Mouse (Mus musculus) gastrocnemius, adult 18-20 months (tissue): ENCODE results near the gene Rtel1. TPM values are rescaled to one million over a fixed set of nuclear protein-coding genes. Genes with fewer than 3 reads are reported as not detected.

Experiments
- DNase-seq: peaks from one replicate; pipeline ENCODE4 v3.0.0; 2021; ENCODE audit warnings: low spot score
- total RNA-seq, 2 experiments: library from RNA; stranded (reverse); gene quantifications; 2 replicates each; pipeline ENCODE4 v1.2.3; 2021

Rtel1 gene
- total RNA-seq, 2 experiments from 2014 or later = 7.3 to 10.8 TPM

- DNase-seq = no peak
These were observed 70.8 kb downstream of the Rtel1 start for GRCm38 (mm10) chr2:181390136-181390870.

- no peak for DNase-seq
These were observed 71.5 kb downstream of the Rtel1 start for GRCm38 (mm10) chr2:181391022-181391421.

- peak; percentile 46 for DNase-seq
These were observed 72.0 kb downstream of the Rtel1 start for GRCm38 (mm10) chr2:181391541-181391940.

- DNase-seq = peak; percentile 89
These were observed 73.2 kb downstream of the Rtel1 start for GRCm38 (mm10) chr2:181392600-181393213.

GRCm38 (mm10) chr2:181394086-181394485, 74.5 kb downstream of the Rtel1 start:
- DNase-seq = no peak

GRCm38 (mm10) chr2:181397207-181397761, 77.7 kb downstream of the Rtel1 start:
- no peak for DNase-seq

GRCm38 (mm10) chr2:181401497-181401896, 82.0 kb downstream of the Rtel1 start:
- DNase-seq = no peak

- no peak for DNase-seq
These were observed 84.2 kb downstream of the Rtel1 start for GRCm38 (mm10) chr2:181403722-181404121.

Other genes starting within 250 kb of the Rtel1 start
- gene Kcnq2, start 184.4 kb upstream of the Rtel1 start, total RNA-seq = under 1 TPM in 1 of 2 experiments, not detected in 1; 0.18 TPM
- gene Eef1a2, start 162.7 kb upstream of the Rtel1 start, total RNA-seq = 1,000 to 10,000 TPM; 2,039 to 2,096 TPM
- 10 to 100 TPM; 41.7 to 44.5 TPM for gene Ppdpf, start 132.5 kb upstream of the Rtel1 start, total RNA-seq
- not detected for gene Ptk6, start 117.0 kb upstream of the Rtel1 start, total RNA-seq
- under 1 TPM; 0.19 to 0.21 TPM for gene Srms, start 106.6 kb upstream of the Rtel1 start, total RNA-seq
- not detected for gene Fndc11, start 99.7 kb upstream of the Rtel1 start, total RNA-seq
- 1 to 10 TPM; 2.6 to 3.1 TPM for gene Helz2, start 77.7 kb upstream of the Rtel1 start, total RNA-seq
- gene Gmeb2, start 31.7 kb upstream of the Rtel1 start, total RNA-seq = 1 to 10 TPM; 7.2 to 8.7 TPM
- not detected for gene Stmn3, start 5.2 kb upstream of the Rtel1 start, total RNA-seq
- 10 to 100 TPM; 11.7 to 12.4 TPM for gene Zgpat, start 45.2 kb downstream of the Rtel1 start, total RNA-seq
- gene Arfrp1, start 45.7 kb downstream of the Rtel1 start, total RNA-seq = 10 to 100 TPM; 23.0 to 26.5 TPM
- 1 to 10 TPM; 3.8 to 4.5 TPM for gene Lime1, start 60.3 kb downstream of the Rtel1 start, total RNA-seq
- gene Zbtb46, start 139.7 kb downstream of the Rtel1 start, total RNA-seq = 1 to 10 TPM; 3.3 to 5.9 TPM
- gene Abhd16b, start 173.5 kb downstream of the Rtel1 start, total RNA-seq = not detected
- 10 to 100 TPM; 48.9 to 51.1 TPM for gene Tpd52l2, start 177.4 kb downstream of the Rtel1 start, total RNA-seq
- 10 to 100 TPM; 42.2 to 47.7 TPM for gene Dnajc5, start 200.7 kb downstream of the Rtel1 start, total RNA-seq